Mouse (Mus musculus) urinary bladder, postnatal 36 days (tissue): ENCODE results near the gene Mfsd4b2.

Source experiments
- DNase-seq, 2 experiments: peaks; one replicate each; pipeline ENCODE4 v3.0.0; 2022; ENCODE audit warnings: low spot score in 2 of 2, mixed read lengths in 1 of 2

The Mfsd4b2 gene

GRCm38 (mm10) chr10:39893702-39894697 is 32.7 kb downstream of the Mfsd4b2 start:
- DNase-seq, result no peak

- DNase-seq, result no peak
Measured at GRCm38 (mm10) chr10:39888621-39889020, 38.1 kb downstream of the Mfsd4b2 start.
